Mouse (Mus musculus): ENCODE results near the gene Scai.

- TF ChIP-seq POLR2A (IDR thresholded peaks at IDR 0.05; ENCODE audit: borderline replicate concordance, extremely low read depth, low read depth, low read length) (no peak), CTCF (IDR thresholded peaks at IDR 0.05; ENCODE audit: insufficient read depth, low read length) (no peak)
Observed at GRCm38 (mm10) chr2:39121137-39121536, 69.4 kb downstream of the Scai start.
